Mouse (Mus musculus) gastrocnemius, adult 2 months (tissue): ENCODE results near the gene Nid2. TPM values are rescaled to one million over a fixed set of nuclear protein-coding genes. Genes with fewer than 3 reads are reported as not detected.

ENCODE experiments used
- DNase-seq: peaks from one replicate; pipeline ENCODE4 v3.0.0; 2022
- H3K27ac ChIP-seq: fragments of 200-600 bp; 2 replicates; pipeline ENCODE4 v1.8.1; 2022; ENCODE audit warnings: mild to moderate bottlenecking
- H3K4me3 ChIP-seq: fragments of 200-600 bp; 2 replicates; pipeline ENCODE4 v1.8.1; 2022; ENCODE audit warnings: mild to moderate bottlenecking, moderate library complexity
- CTCF ChIP-seq: fragments of 200-600 bp; IDR thresholded peaks from 2 replicates; pipeline ENCODE4 v1.8.1; 2022; ENCODE audit warnings: antibody characterized with exemption, mild to moderate bottlenecking, moderate library complexity
- intact Hi-C: fragments of 180-260 bp; cut with DNase I; formaldehyde crosslinking; loops from one replicate; pipeline ENCODE4 v1.15.1; 2025
- total RNA-seq, 2 experiments: library from RNA; stranded (reverse); gene quantifications; 2 replicates each; pipeline ENCODE4 v1.2.3; 2021

Gene Nid2
- total RNA-seq, 2 experiments from 2014 or later = 6.5 to 7.6 TPM

DNA sequence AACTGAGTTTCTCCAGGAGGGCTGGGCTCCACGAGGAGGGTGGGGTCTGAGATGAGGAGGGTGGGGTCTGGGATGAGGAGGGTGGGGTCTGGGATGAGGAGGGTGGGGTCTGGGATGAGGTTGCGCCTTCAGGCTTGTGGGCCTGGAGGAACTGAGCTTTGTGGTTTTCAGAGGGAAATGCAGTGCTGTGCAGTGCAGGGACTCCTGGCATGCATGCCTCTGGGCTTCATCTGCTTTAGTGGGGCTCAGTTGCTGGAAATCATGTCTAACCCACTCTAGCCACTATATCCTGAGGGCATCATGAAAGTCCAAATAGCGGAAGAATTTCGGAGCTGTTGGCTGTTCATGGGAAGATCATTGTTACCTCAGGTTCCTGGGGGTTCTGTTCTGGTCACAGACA is 52.2 kb downstream of the Nid2 start:
- no peak for DNase-seq
- intact Hi-C loops = no loop called here
- TF ChIP-seq CTCF = no peak
- Histone ChIP-seq H3K4me3 (no peak overlapping the region), H3K27ac (no peak overlapping the region)

- TF ChIP-seq CTCF = no peak
- no peak for DNase-seq
- no peak overlapping the region for H3K4me3 ChIP-seq
- H3K27ac ChIP-seq = no peak overlapping the region
- intact Hi-C loops = no loop called here
Observed at GRCm38 (mm10) chr14:19803623-19804022, 52.6 kb downstream of the Nid2 start.

DNA sequence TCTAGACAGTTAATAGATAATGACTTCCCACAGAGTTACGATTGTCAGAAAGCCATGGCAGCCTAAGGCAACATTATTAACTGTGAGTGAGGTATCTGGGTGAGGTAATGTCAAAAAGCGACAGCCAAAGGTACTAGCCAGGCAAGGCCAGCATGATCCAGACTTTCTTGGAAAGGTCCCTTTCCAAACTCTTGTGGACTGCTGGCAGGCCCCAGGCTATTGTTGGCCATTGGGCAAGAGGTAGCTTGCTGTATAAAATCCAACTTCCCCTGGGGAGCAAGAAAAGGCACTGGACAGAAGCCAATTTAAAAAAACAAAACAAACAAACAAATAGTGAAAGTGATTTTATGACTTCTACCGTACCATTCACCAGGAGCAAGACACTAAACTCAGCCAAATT is 56.3 kb downstream of the Nid2 start:
- Histone ChIP-seq H3K27ac (no peak overlapping the region), H3K4me3 (no peak overlapping the region)
- TF ChIP-seq CTCF = no peak
- intact Hi-C loops = no loop called here
- DNase-seq = peak; percentile 32

DNA sequence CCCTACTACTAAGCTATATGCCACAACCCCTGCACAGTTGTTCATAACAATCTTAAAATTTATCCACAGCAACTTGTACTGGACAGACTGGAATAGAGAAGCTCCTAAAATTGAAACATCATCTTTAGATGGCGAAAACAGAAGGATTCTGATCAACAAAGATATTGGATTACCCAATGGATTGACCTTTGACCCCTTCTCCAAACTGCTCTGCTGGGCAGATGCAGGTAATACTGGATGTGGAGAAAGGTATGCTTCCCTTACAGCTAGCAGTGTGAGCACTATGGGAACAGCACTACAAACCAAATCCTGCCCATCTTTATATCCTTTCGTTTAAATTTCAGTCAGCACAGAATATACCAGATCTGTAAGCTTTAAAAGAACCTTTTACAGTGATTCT is 56.8 kb downstream of the Nid2 start:
- H3K4me3 ChIP-seq = no peak overlapping the region
- TF ChIP-seq CTCF = no peak
- DNase-seq = no peak
- no peak overlapping the region for H3K27ac ChIP-seq
- intact Hi-C loops = no loop called here

DNA sequence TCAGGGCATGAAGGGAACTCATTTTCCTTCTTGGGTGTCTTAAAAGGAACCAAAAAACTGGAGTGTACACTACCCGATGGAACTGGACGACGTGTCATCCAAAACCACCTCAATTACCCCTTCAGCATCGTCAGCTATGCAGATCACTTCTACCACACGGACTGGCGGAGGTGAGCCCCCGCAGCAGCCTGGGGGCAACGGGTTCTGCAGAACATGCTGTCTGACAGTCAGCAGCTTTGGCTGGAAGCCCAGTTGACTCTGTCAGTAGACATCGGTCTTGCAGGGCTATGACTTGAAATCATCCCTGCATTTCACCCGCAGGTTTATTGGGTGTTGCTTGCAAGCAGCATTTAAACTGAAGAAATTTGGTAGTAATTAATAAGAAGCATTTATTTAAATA is 58.9 kb downstream of the Nid2 start:
- Histone ChIP-seq H3K27ac (no peak overlapping the region), H3K4me3 (no peak overlapping the region)
- no peak for DNase-seq
- intact Hi-C loops = no loop called here
- no peak for TF ChIP-seq CTCF

DNA sequence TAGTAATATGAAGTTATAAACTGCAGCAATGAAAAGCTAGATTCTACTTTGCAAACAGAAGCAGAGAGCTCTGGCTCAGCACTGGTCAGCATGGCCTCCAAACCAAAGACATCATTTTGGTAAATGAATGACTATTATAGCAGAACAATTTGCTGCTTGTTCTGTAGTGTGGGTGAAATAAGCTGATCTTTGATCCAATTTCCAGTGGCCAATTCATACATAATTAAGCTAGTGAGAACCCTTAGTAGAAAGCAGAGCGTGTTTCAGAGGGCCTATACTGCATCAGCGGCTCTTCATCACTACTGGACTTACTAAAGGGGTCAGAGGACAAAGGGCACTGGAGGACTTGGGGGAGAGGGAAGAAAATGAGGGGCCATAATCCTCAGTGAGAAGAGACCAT is 62.0 kb downstream of the Nid2 start:
- no peak overlapping the region for H3K4me3 ChIP-seq
- no peak for TF ChIP-seq CTCF
- DNase-seq = no peak
- no peak overlapping the region for H3K27ac ChIP-seq
- intact Hi-C loops = no loop called here

DNA sequence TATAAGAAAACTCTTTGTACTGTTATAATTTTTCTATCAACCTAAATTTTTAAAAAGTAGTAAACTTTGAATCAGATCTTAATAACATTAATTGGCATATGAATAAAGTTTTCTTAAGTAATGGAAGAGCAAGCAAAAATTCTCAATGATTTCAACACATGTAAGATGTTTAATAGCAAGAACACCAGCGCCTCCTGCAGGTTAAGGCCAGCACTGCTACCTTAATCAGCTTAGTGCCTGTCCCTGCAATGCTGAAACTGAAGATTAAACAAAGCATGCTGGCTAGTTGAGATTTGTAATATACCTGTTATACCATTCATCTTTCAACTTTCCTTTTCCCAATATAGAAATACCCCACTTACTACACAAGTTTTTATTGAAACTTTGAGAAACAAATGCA is 66.9 kb downstream of the Nid2 start:
- DNase-seq = peak; percentile 83
- Histone ChIP-seq H3K4me3 (no peak overlapping the region), H3K27ac (no peak overlapping the region)
- TF ChIP-seq CTCF = peak; percentile 97
- intact Hi-C loops = loop anchor here (1.0 to 5.0 kb wide), 2 partner anchors 66 to 112 kb away; partner anchors contain the start of gene Nid2

GRCm38 (mm10) chr14:19821686-19822085 is 70.6 kb downstream of the Nid2 start:
- DNase-seq = no peak
- Histone ChIP-seq H3K27ac (no peak overlapping the region), H3K4me3 (no peak overlapping the region)
- no peak for TF ChIP-seq CTCF
- intact Hi-C loops = no loop called here

- H3K27ac ChIP-seq = peak within 1 kb of the TSS; percentile 94
- no peak for TF ChIP-seq CTCF
- peak within 1 kb of the TSS; percentile 78 for H3K4me3 ChIP-seq
- intact Hi-C loops = no loop called here
- DNase-seq = peak; percentile 98
Observed at GRCm38 (mm10) chr14:19823321-19824142, 72.5 kb downstream of the Nid2 start, which contains the start of gene Rtraf. Gene Rtraf (minus strand): TSS chr14:19823824.

GRCm38 (mm10) chr14:19825481-19825880 is 74.4 kb downstream of the Nid2 start:
- intact Hi-C loops = no loop called here
- TF ChIP-seq CTCF = no peak
- no peak for DNase-seq

DNA sequence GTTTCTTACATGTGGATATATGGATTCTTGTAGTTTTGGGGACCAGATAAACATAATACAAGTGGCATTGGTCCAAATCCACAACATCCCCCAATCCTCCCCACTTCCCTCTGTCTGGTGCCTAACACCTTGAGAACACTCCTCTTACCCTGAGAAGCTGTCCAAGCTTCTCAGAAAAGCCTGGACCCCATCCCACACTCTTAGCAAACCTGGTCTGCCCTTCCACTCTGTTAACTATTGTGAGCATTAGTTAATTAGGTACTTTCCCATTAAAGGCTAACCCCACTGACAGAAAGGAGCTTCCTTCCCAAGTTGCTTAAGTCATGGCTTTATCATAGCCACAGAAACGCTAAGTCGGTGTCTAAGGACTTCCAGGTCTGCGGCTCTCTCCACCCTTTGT is 85.2 kb downstream of the Nid2 start:
- no peak for TF ChIP-seq CTCF
- intact Hi-C loops = no loop called here
- Histone ChIP-seq H3K27ac (no peak overlapping the region), H3K4me3 (no peak overlapping the region)
- no peak for DNase-seq

More at GRCm38 (mm10) chr14:19825481-19825880, 74.4 kb downstream of the Nid2 start:
- H3K27ac ChIP-seq = no peak overlapping the region
- H3K4me3 ChIP-seq = no peak overlapping the region

GRCm38 (mm10) chr14:19839600-19840332 is 88.7 kb downstream of the Nid2 start:
- DNase-seq = peak; percentile 47
- intact Hi-C loops = loop anchor here (1.0 kb wide), 1 partner anchor 228 kb away; no protein-coding TSS in a partner anchor
- peak; percentile 75 for TF ChIP-seq CTCF
- H3K27ac ChIP-seq = peak overlapping the region; percentile 31; the same call in 1 of the 2 replicates
- peak overlapping the region; percentile 68 for H3K4me3 ChIP-seq

DNA sequence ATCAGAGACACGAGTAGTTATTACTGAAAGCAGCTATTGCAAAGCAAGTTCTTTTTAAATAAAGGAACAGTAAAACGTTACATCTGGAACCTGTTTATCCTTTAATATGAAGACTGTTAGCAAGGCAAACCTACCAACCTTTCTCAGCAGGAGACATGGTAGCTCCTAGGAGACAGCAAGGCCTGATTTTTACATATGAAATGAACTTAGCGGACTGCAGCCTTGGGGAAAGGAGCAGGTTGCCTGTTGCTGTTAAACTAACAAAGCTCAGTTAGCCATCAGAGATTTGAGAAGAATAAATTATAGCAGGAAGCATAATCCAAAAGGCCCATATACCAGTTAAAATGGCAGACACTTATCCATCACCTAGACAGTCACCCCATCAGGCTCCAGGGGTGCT is 102.4 kb downstream of the Nid2 start:
- no peak for TF ChIP-seq CTCF
- intact Hi-C loops = no loop called here
- no peak overlapping the region for H3K4me3 ChIP-seq

More for the DNA sequence above, 102.4 kb downstream of the Nid2 start:
- no peak overlapping the region for H3K27ac ChIP-seq
- DNase-seq = no peak
